Mouse (Mus musculus) hindbrain, embryonic 15.5 days (tissue): Measurements from ENCODE around the gene Adora2b. TPM values are rescaled to one million over a fixed set of nuclear protein-coding genes. Genes with fewer than 3 reads are reported as not detected.

Experiments used
- ATAC-seq: fragments of 200-750 bp; cut with Nextera tagmentation; 2 replicates; pipeline ENCODE4 v1.8.0; 2017; ENCODE audit warnings: low read depth, moderate number of reproducible peaks, moderate TSS enrichment; ENCODE audit not compliant: low FRiP score
- H3K27ac ChIP-seq: fragments of 300-500 bp; sonication (generic); replicated peaks from 2 replicates; pipeline ENCODE4 v1.5.1; 2015; ENCODE audit warnings: mild to moderate bottlenecking, inconsistent platforms
- H3K27me3 ChIP-seq: fragments of 300-500 bp; sonication (generic); 2 replicates; pipeline ENCODE4 v1.6.1; 2015; ENCODE audit warnings: control low read depth, inconsistent platforms
- H3K36me3 ChIP-seq: fragments of 300-500 bp; sonication (generic); 2 replicates; pipeline ENCODE4 v1.6.1; 2015; ENCODE audit warnings: control low read depth, inconsistent platforms
- H3K4me1 ChIP-seq: fragments of 300-500 bp; sonication (generic); replicated peaks from 2 replicates; pipeline ENCODE4 v1.6.1; 2015; ENCODE audit warnings: control low read depth, inconsistent platforms
- H3K4me2 ChIP-seq: fragments of 300-500 bp; sonication (generic); 2 replicates; pipeline ENCODE4 v1.6.1; 2015; ENCODE audit warnings: moderate library complexity, mild to moderate bottlenecking, inconsistent platforms
- H3K4me3 ChIP-seq: fragments of 300-500 bp; sonication (generic); 2 replicates; pipeline ENCODE4 v1.5.1; 2015; ENCODE audit warnings: mild to moderate bottlenecking, inconsistent platforms
- H3K9ac ChIP-seq: fragments of 300-500 bp; sonication (generic); 2 replicates; pipeline ENCODE4 v1.6.1; 2015; ENCODE audit warnings: inconsistent platforms
- H3K9me3 ChIP-seq: fragments of 300-500 bp; sonication (generic); 2 replicates; pipeline ENCODE4 v1.6.1; 2016; ENCODE audit warnings: control low read depth, inconsistent platforms
- WGBS: fragments of 180-500 bp; shearing (Covaris S2); methylation state at CpG from one replicate; pipeline ENCODE4 v1.1.7; 2015; 5-methylcytosine and 5-hydroxymethylcytosine counted together
- polyA plus RNA-seq: library from polyadenylated mRNA; unstranded; fragments of >200 nt; fragmentation: Nextera tagmentation; extraction: Ambion mirVana; gene quantifications from 2 replicates; pipeline ENCODE4 v1.2.1, GENCODE M21; 2015

Gene Adora2b
- polyA plus RNA-seq, 1 experiment from 2014 or later = 4.9 TPM

- 84% methylated on average over 6 of the region's 6 CpGs for WGBS
Measured at GRCm38 (mm10) chr11:62298883-62299282, 50.1 kb downstream of the Adora2b start.

DNA sequence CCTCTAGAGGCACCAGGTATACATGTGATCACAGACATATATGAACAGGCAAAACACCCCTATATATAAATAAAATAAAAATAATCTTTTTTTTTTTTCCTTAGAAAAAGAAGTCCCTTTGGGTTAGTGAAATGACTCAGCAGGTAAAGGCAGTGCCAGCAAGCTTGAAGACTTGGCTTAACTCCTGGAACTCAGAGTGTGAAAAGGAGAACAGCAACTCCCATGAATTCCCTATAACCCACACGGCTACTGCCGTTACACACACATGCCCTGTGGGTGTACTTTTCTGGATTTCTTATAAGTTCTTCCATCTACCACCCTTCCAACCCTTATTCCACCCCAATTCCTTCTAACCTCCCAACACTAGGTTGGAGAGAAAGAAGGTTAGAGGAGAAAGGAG is 57.1 kb downstream of the Adora2b start:
- H3K27me3 ChIP-seq = no peaks in the 10 kb centered on the region
- 98% methylated on average over 2 of the region's 2 CpGs for WGBS
- H3K27ac ChIP-seq = no peak overlapping the region
- H3K36me3 ChIP-seq = peaks cover 47% of the 10 kb centered on the region
- H3K9me3 ChIP-seq = no peaks in the 10 kb centered on the region
- no peaks in the 10 kb centered on the region for H3K4me1 ChIP-seq
- no peak overlapping the region for H3K9ac ChIP-seq
- ATAC-seq = no peak
- no peak overlapping the region for H3K4me3 ChIP-seq
- no peak overlapping the region for H3K4me2 ChIP-seq

More at GRCm38 (mm10) chr11:62298883-62299282, 50.1 kb downstream of the Adora2b start:
- no peaks in the 10 kb centered on the region for H3K4me1 ChIP-seq
- H3K27me3 ChIP-seq = no peaks in the 10 kb centered on the region
- H3K36me3 ChIP-seq = peaks cover 20% of the 10 kb centered on the region
- ATAC-seq = no peak
- no peak overlapping the region for H3K4me2 ChIP-seq
- H3K9me3 ChIP-seq = no peaks in the 10 kb centered on the region
- no peak overlapping the region for H3K4me3 ChIP-seq
- no peak overlapping the region for H3K9ac ChIP-seq
- no peak overlapping the region for H3K27ac ChIP-seq

DNA sequence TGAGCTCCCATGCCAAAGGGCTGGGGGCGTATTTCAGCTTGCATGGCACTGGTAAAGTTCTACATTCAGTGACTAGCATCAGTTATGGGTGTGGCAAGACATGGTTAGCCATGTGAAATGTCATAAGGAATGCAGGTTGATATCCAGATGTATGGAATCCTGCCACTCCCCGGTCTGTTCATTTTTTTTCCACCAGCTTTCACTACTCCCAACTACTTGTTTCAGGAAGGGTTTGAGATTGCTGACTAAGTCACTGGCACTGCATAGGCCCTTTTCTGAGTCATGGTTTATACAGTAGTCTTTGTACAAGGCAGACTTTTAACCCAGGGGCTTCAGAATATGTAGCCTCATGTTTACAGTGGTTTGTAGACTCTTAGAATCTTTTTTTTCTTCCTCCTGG is 60.5 kb downstream of the Adora2b start:
- peaks cover 69% of the 10 kb centered on the region for H3K36me3 ChIP-seq
- ATAC-seq = no peak
- no peak overlapping the region for H3K4me3 ChIP-seq
- H3K27me3 ChIP-seq = no peaks in the 10 kb centered on the region
- 91% methylated on average over 2 of the region's 2 CpGs for whole genome bisulfite sequencing
- H3K9ac ChIP-seq = no peak overlapping the region
- H3K4me1 ChIP-seq = no peaks in the 10 kb centered on the region
- H3K9me3 ChIP-seq = no peaks in the 10 kb centered on the region
- H3K4me2 ChIP-seq = no peak overlapping the region
- H3K27ac ChIP-seq = no peak overlapping the region

DNA sequence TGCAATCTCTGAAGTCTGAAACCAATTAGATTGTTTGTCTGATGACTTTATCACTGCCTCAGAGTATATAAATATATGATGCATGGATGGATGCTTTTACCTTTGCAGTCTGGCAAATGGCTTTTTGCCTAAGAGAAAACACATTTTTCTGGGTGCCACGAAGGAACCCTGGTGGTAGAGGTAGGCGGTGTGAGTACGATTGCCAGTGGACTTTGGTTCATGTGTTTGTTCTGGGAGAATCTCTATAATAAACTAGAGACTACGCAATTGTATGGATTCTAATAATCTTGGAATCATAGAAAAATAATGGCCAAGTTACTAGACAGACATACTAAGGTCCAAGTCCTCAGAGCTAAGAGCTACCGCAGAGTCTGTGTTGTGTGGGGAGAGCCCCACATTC is 66.2 kb downstream of the Adora2b start:
- 96% methylated on average over 5 of the region's 5 CpGs for WGBS
- H3K36me3 ChIP-seq = peaks cover 75% of the 10 kb centered on the region
- no peaks in the 10 kb centered on the region for H3K9me3 ChIP-seq
- ATAC-seq = no peak
- H3K9ac ChIP-seq = no peak overlapping the region
- H3K4me3 ChIP-seq = no peak overlapping the region
- H3K4me1 ChIP-seq = no peaks in the 10 kb centered on the region
- H3K27me3 ChIP-seq = no peaks in the 10 kb centered on the region
- H3K27ac ChIP-seq = no peak overlapping the region
- no peak overlapping the region for H3K4me2 ChIP-seq

Other genes starting within 250 kb of the Adora2b start
- gene Zswim7, start 32.4 kb downstream of the Adora2b start, polyA plus RNA-seq = 14.1 and 15.3 TPM in 2 replicates
- 42.2 and 48.2 TPM in 2 replicates for gene Ttc19, start 32.5 kb downstream of the Adora2b start, polyA plus RNA-seq
- 9.7 and 11.0 TPM in 2 replicates for gene Pigl, start 209.5 kb downstream of the Adora2b start, polyA plus RNA-seq
- gene Ncor1, start 209.6 kb downstream of the Adora2b start, polyA plus RNA-seq = 177 and 180 TPM in 2 replicates